Mouse (Mus musculus): ENCODE measurements at regions not wholly inside any gene's neighbourhood (a gene's known extent, or its start where the extent isn't known, plus 50 kb on each side); places are given as distances from the start of the nearest gene placed in this dataset.

DNA sequence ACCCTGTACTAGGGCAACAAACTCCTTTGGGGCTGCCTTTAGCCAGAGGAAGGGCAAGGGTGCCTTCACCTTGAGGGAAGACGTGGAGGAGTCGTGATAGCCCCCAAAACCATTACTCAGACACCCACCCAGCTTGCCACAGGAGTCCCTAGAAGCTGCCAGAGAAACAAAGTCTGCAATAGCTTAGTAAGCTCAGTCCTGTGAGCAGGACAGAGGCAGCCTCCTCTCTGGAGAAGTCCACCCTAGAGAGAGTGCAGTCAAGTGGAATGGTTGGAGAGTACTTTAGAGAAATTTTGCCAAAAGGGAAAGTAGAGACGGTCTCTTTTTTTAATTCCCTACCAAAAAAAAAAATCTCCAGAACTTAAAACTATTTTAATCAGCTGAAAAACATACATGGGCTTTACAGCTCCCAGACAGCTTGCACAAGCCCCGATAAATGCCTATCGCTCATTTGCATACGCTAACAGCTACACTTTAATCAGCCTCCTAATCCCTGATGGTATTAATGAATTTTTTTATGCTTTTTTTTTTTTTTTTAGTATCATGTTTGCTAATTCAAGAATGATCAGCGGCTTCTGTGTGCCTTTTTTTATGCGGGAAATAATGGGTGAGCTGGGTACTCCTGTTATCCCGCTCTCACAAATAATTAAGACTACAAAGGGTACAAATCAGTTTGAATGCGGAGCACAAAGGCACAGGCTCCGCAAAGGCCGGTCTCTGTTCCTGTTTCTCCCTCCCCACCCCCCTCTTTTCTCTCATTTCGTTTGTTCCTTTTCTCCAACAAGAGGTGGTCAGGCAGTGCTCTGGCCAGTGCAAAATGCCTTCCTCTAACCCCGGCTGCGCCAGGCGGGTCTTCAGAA lies 219.8 kb downstream of the Il20rb start:
- in situ Hi-C loops (cut with MboI, MseI), result no loop called here

- in situ Hi-C loops (cut with MboI, MseI), result no loop called here
Observed at GRCm38 (mm10) chr9:100252409-100252808, 234.2 kb downstream of the Il20rb start.

All from T-helper 17 cell (primary cell).